In the genomic region with DNA sequence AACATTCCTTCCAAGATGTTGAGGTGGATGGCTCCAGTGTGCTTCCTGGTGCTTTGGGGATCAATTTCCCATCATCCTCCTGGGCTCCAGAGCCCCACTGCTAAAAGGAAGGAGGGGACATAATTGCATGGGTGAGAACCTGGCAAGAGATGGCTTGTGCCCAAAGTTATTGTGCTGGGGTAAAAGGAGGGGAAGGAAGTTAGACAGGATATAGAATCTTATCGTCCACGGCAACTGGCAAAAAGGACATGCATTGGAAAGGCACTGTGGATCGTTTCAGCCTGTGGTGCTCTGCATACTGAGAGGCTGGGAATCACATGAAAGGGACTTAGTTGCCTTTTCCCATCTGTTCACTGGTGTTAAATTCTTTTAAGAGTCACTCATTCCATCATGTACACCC, we compare ENCODE assay signal across 21 mouse cellular contexts.
"Had no signal": no experiment of that assay in that cellular context is flagged by ENCODE, and none has a peak within 500 bp of the region (broad histone marks: within the 10 kb centered on the region; RNA-seq: fewer than 3 reads in every experiment).

No protein-coding gene starts in this region.

- DNase-seq: kidney, adult 18-20 months; kidney, postnatal 25 days; left cerebral cortex, postnatal 4 days; liver, postnatal 0 days; lung, embryonic 14.5 days; lung, postnatal 14 days; lung, postnatal 4 days; midbrain, embryonic 14.5 days; right cerebral cortex, adult 18-20 months; right cerebral cortex, postnatal 14 days; right cerebral cortex, postnatal 4 days; thymus, adult 2 months; thymus, postnatal 14 days; thymus, postnatal 4 days had no signal

- H3K9ac ChIP-seq: limb, embryonic 15.5 days; liver, embryonic 14.5 days; liver, postnatal 0 days; lung, embryonic 14.5 days; neural tube, embryonic 12.5 days; neural tube, embryonic 15.5 days had no signal

- H3K27me3 ChIP-seq: limb, embryonic 15.5 days; neural tube, embryonic 12.5 days; neural tube, embryonic 15.5 days had no signal

- H3K27ac ChIP-seq: kidney, postnatal 0 days; limb, embryonic 15.5 days; liver, embryonic 14.5 days; neural tube, embryonic 12.5 days; neural tube, embryonic 15.5 days had no signal

- H3K4me2 ChIP-seq: limb, embryonic 15.5 days; liver, embryonic 11.5 days; lung, embryonic 14.5 days; midbrain, embryonic 11.5 days; neural tube, embryonic 12.5 days; neural tube, embryonic 15.5 days had no signal

- H3K4me3 ChIP-seq: limb, embryonic 15.5 days; neural tube, embryonic 12.5 days; neural tube, embryonic 15.5 days had no signal

- H3K36me3 ChIP-seq: limb, embryonic 15.5 days; neural tube, embryonic 12.5 days; neural tube, embryonic 15.5 days had no signal

- ATAC-seq: liver, postnatal 0 days had no signal

- H3K9me3 ChIP-seq: limb, embryonic 15.5 days; neural tube, embryonic 12.5 days; neural tube, embryonic 15.5 days had no signal
